Mouse (Mus musculus): Measurements from ENCODE around the gene Mybpc2. TPM values are rescaled to one million over a fixed set of nuclear protein-coding genes. Genes with fewer than 3 reads are reported as not detected.
A peak's percentile ranks its signal among the peaks of the same experiment; 100 is the strongest.

Mybpc2 gene
- polyA plus RNA-seq (2015; fragmentation: Nextera tagmentation; extraction: Ambion mirVana), result 0.13 and 0.18 TPM in 2 replicates

DNA sequence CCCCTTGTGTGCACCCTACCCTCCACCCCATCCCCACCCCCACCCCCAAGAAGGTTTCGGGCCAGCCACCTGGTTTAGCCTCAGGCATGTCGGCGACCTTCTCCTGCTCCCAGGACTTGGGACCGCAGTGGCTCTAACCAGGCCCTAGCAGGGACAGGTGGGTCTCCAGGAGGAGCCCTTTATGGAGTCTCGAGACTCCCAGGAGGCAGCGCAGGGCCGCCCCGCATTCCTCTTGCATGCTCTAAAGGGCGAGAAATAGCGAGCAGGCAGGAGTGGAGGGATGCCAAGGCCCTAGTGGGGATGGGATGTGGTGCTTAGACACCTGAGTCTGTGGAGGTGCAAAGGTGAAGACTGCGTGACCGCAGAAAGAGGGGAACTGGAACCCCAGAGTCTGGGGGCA lies at the start of gene Mybpc2:
Gene Mybpc2 (minus strand): TSS at position 155 of the 400 bp plus-strand sequence.
- peaks cover 3% of the 10 kb centered on the region; the same call in 1 of the 2 replicates for H3K4me1 ChIP-seq (replicated peaks; ENCODE audit: control insufficient read depth, insufficient read depth, low read length)
- TF ChIP-seq CTCF (IDR thresholded peaks at IDR 0.05; ENCODE audit: low read depth), result no peak
- no peaks in the 10 kb centered on the region for H3K36me3 ChIP-seq (ENCODE audit: control insufficient read depth, insufficient read depth)
- H3K27me3 ChIP-seq (replicated peaks; ENCODE audit: control insufficient read depth, insufficient read depth, low read length), result peaks cover 18% of the 10 kb centered on the region
- H3K9ac ChIP-seq (ENCODE audit: low read depth, low read length), result peak within 1 kb of the TSS; percentile 26; the same call in 1 of the 2 replicates
- H3K9me3 ChIP-seq (ENCODE audit: control insufficient read depth), result no peaks in the 10 kb centered on the region
- no peak within 1 kb of the TSS for H3K27ac ChIP-seq (ENCODE audit: low read depth, low read length)
- no peak for ATAC-seq
- H3K4me2 ChIP-seq (replicated peaks; ENCODE audit: low read depth), result peak within 1 kb of the TSS; percentile 55
- H3K4me3 ChIP-seq (ENCODE audit: low read depth, low read length), result peak within 1 kb of the TSS; percentile 2; the same call in 1 of the 2 replicates
- 41% methylated on average over 12 of the region's 12 CpGs for WGBS

DNA sequence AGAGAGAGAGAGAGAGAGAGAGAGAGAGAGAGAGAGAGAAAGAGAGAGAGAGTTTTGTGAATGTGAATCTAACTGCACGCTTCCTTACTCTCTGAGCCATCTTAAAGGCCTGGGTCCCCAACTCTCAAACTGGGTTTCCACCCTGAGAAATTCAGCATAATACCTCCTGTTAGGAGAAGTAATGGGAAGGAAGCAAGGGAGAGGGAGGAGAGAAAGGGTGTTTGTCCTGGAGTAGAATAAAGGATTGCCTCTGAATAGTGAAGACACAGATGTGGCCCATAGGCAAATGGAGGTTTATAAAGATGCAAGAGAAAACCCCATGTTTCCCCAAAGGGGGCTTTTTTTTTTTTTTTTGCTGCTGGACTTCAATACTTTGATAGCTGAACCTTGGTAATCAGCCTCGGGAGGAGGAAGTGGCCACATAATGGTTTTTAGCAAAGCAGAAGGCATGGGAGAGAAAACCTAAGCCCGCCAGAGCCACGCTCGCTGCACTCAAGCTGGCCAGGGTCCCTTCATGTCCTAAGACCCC lies 48.6 kb upstream of the Mybpc2 start:
- WGBS, result 74% methylated on average over 5 of the region's 5 CpGs
- Histone ChIP-seq H3K27ac (ENCODE audit: low read depth, low read length) (no peak overlapping the region), H3K4me1 (replicated peaks; ENCODE audit: control insufficient read depth, insufficient read depth, low read length) (no peaks in the 10 kb centered on the region), H3K27me3 (replicated peaks; ENCODE audit: control insufficient read depth, insufficient read depth, low read length) (no peaks in the 10 kb centered on the region; the same call in 1 of the 2 replicates), H3K9me3 (ENCODE audit: control insufficient read depth) (no peaks in the 10 kb centered on the region), H3K4me3 (ENCODE audit: low read depth, low read length) (no peak overlapping the region), H3K4me2 (replicated peaks; ENCODE audit: low read depth) (no peak overlapping the region), H3K36me3 (ENCODE audit: control insufficient read depth, insufficient read depth) (no peaks in the 10 kb centered on the region), H3K9ac (ENCODE audit: low read depth, low read length) (no peak overlapping the region)
- no peak for ATAC-seq
- TF ChIP-seq CTCF (IDR thresholded peaks at IDR 0.05; ENCODE audit: low read depth), result no peak

DNA sequence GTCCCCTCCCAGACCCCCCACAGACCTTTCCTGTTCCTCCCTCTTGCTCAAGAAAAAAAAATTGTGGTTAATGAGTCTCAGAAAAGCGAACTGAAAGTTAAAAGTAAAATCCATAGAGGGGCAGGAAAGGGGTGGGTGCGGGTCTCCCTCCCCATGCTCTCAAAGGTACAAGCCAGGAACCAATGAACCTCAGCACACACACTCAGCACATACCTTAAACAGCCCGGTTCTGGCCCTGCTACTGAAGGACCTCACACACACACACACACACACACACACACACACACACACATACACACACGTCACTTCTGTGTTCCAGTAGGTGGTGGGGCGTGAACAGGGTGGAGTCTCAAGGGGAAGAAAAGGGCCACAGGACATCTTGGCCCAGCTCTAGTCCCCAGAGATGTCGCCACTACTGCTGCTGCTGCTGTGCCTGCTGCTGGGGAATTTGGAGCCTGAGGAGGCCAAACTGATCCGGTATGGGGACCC lies 47.8 kb upstream of the Mybpc2 start, which contains the start of gene Napsa:
Gene Napsa (plus strand): TSS at position 168 of the 489 bp plus-strand sequence.
- Histone ChIP-seq H3K27me3 (replicated peaks; ENCODE audit: control insufficient read depth, insufficient read depth, low read length) (no peaks in the 10 kb centered on the region; the same call in 1 of the 2 replicates), H3K4me1 (replicated peaks; ENCODE audit: control insufficient read depth, insufficient read depth, low read length) (no peaks in the 10 kb centered on the region), H3K4me3 (ENCODE audit: low read depth, low read length) (no peak within 1 kb of the TSS), H3K9me3 (ENCODE audit: control insufficient read depth) (no peaks in the 10 kb centered on the region), H3K36me3 (ENCODE audit: control insufficient read depth, insufficient read depth) (no peaks in the 10 kb centered on the region), H3K4me2 (replicated peaks; ENCODE audit: low read depth) (no peak within 1 kb of the TSS), H3K27ac (ENCODE audit: low read depth, low read length) (no peak within 1 kb of the TSS), H3K9ac (ENCODE audit: low read depth, low read length) (no peak within 1 kb of the TSS)
- no peak for TF ChIP-seq CTCF (IDR thresholded peaks at IDR 0.05; ENCODE audit: low read depth)
- 31% methylated on average over 7 of the region's 7 CpGs for WGBS
- ATAC-seq, result no peak

DNA sequence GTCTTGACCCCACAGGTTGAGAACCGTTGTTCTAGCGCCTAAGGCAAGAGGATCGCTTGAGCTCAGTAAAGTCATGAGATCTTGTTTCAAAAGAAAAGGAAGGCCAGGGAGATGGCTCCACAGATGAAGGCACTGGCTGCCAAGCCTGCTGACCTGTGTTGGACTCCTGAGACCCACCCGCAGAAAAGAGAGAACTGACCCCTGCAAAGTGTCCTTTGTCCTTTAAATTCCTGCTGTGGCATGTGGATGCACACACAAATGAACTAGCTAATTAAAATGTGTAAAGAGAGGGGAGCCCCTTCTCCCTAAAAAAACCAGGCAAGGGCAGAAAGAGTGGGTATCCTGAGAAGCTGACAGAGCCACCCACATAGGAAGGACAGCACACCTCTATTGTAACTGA lies 47.4 kb upstream of the Mybpc2 start:
- TF ChIP-seq CTCF (IDR thresholded peaks at IDR 0.05; ENCODE audit: low read depth), result no peak
- Histone ChIP-seq H3K4me1 (replicated peaks; ENCODE audit: control insufficient read depth, insufficient read depth, low read length) (no peaks in the 10 kb centered on the region), H3K9ac (ENCODE audit: low read depth, low read length) (no peak overlapping the region), H3K4me2 (replicated peaks; ENCODE audit: low read depth) (no peak overlapping the region), H3K27me3 (replicated peaks; ENCODE audit: control insufficient read depth, insufficient read depth, low read length) (no peaks in the 10 kb centered on the region; the same call in 1 of the 2 replicates), H3K4me3 (ENCODE audit: low read depth, low read length) (no peak overlapping the region), H3K27ac (ENCODE audit: low read depth, low read length) (no peak overlapping the region), H3K36me3 (ENCODE audit: control insufficient read depth, insufficient read depth) (no peaks in the 10 kb centered on the region), H3K9me3 (ENCODE audit: control insufficient read depth) (no peaks in the 10 kb centered on the region)
- ATAC-seq, result no peak
- WGBS, result 79% methylated on average over 4 of the region's 4 CpGs

DNA sequence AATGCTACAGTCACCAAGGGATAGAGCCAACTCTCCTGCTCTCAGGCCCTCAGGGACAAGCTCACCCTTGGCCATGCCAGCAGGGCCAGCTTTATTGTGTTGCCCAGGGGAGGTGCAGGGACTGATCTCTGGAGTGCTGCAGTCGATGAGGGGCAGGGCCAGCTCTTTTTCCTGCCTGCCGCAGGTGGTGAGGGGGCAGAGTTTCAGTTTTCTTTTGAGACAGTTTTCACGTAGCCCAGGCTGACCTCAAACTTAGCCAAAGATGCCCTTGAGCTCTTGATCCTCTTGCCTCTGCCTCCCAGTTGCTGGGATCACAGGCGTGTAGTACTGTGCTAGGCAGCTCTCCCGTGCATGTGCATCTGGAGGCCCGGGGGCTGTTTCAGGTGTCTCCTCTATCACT lies 46.5 kb upstream of the Mybpc2 start:
- WGBS, result 77% methylated on average over 6 of the region's 6 CpGs
- no peaks in the 10 kb centered on the region; the same call in 1 of the 2 replicates for H3K27me3 ChIP-seq (replicated peaks; ENCODE audit: control insufficient read depth, insufficient read depth, low read length)
- no peaks in the 10 kb centered on the region for H3K4me1 ChIP-seq (replicated peaks; ENCODE audit: control insufficient read depth, insufficient read depth, low read length)
- H3K9me3 ChIP-seq (ENCODE audit: control insufficient read depth), result no peaks in the 10 kb centered on the region
- no peak for TF ChIP-seq CTCF (IDR thresholded peaks at IDR 0.05; ENCODE audit: low read depth)
- H3K36me3 ChIP-seq (ENCODE audit: control insufficient read depth, insufficient read depth), result no peaks in the 10 kb centered on the region
- no peak overlapping the region for H3K4me3 ChIP-seq (ENCODE audit: low read depth, low read length)
- H3K27ac ChIP-seq (ENCODE audit: low read depth, low read length), result no peak overlapping the region
- H3K9ac ChIP-seq (ENCODE audit: low read depth, low read length), result no peak overlapping the region
- H3K4me2 ChIP-seq (replicated peaks; ENCODE audit: low read depth), result no peak overlapping the region
- ATAC-seq, result no peak

DNA sequence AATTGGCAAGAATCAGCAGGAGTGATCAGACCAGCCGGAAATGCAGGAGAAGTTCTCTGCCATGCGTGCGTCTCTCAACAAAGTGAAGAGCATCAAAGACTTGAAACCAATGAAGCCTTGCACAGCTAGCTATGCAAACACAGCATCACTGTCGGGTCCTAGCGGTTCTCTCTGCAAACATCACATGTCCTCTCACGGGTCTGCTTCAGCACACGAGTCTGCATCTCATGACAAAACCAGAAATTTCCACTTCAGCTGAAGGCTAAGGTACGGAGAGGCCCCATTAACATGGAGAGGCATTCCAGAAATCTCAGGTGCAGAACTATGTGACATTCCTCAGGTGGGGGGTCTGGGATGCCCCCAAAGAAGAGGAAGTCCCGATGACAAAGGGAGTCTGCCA lies 44.3 kb upstream of the Mybpc2 start:
- no peaks in the 10 kb centered on the region for H3K36me3 ChIP-seq (ENCODE audit: control insufficient read depth, insufficient read depth)
- H3K4me3 ChIP-seq (ENCODE audit: low read depth, low read length), result no peak overlapping the region
- H3K9ac ChIP-seq (ENCODE audit: low read depth, low read length), result no peak overlapping the region
- no peaks in the 10 kb centered on the region for H3K9me3 ChIP-seq (ENCODE audit: control insufficient read depth)
- no peak for ATAC-seq
- H3K27me3 ChIP-seq (replicated peaks; ENCODE audit: control insufficient read depth, insufficient read depth, low read length), result no peaks in the 10 kb centered on the region; the same call in 1 of the 2 replicates
- no peaks in the 10 kb centered on the region for H3K4me1 ChIP-seq (replicated peaks; ENCODE audit: control insufficient read depth, insufficient read depth, low read length)
- H3K4me2 ChIP-seq (replicated peaks; ENCODE audit: low read depth), result no peak overlapping the region
- H3K27ac ChIP-seq (ENCODE audit: low read depth, low read length), result no peak overlapping the region
- TF ChIP-seq CTCF (IDR thresholded peaks at IDR 0.05; ENCODE audit: low read depth), result no peak
- 52% methylated on average over 9 of the region's 9 CpGs for WGBS

Measured in intestine, postnatal 0 days (tissue).